Mouse (Mus musculus): ENCODE measurements around the gene Nmt2. TPM values are rescaled to one million over a fixed set of nuclear protein-coding genes. Genes with fewer than 3 reads are reported as not detected.
A peak's percentile ranks its signal among the peaks of the same experiment; 100 is the strongest.

Gene Nmt2
- polyA plus RNA-seq, 1 experiment: not detected

GRCm38 (mm10) chr2:3333761-3334160 is 49.7 kb downstream of the Nmt2 start:
- Histone ChIP-seq H3K4me1 (ENCODE audit: control insufficient read depth, insufficient read depth, low read length) (peaks cover 3% of the 10 kb centered on the region; the same call in 1 of the 2 replicates), H3K4me3 (ENCODE audit: insufficient read depth, low read depth, low read length) (no peak overlapping the region), H3K27ac (ENCODE audit: insufficient read depth, low read depth, low read length) (no peak overlapping the region)
- 90% methylated on average over 12 of the region's 12 CpGs for WGBS
- TF ChIP-seq CTCF (IDR thresholded peaks at IDR 0.05; ENCODE audit: insufficient read depth, low read depth, low read length): no peak
- no peak for TF ChIP-seq POLR2A (IDR thresholded peaks at IDR 0.05; ENCODE audit: insufficient read depth, low read depth, low read length)

GRCm38 (mm10) chr2:3335611-3336301 is 51.7 kb downstream of the Nmt2 start, which contains the start of gene Acbd7:
Gene Acbd7 (plus strand): TSS chr2:3336168.
- Histone ChIP-seq H3K4me1 (ENCODE audit: control insufficient read depth, insufficient read depth, low read length) (peaks cover 3% of the 10 kb centered on the region; the same call in 1 of the 2 replicates), H3K27ac (ENCODE audit: insufficient read depth, low read depth, low read length) (no peak within 1 kb of the TSS), H3K4me3 (ENCODE audit: insufficient read depth, low read depth, low read length) (peak within 1 kb of the TSS; percentile 29)
- WGBS: 4% methylated on average over 20 of the region's 20 CpGs
- TF ChIP-seq POLR2A (IDR thresholded peaks at IDR 0.05; ENCODE audit: insufficient read depth, low read depth, low read length): no peak
- no peak for TF ChIP-seq CTCF (IDR thresholded peaks at IDR 0.05; ENCODE audit: insufficient read depth, low read depth, low read length)

GRCm38 (mm10) chr2:3348422-3348821 is 64.4 kb downstream of the Nmt2 start:
- 78% methylated on average over 4 of the region's 4 CpGs for whole genome bisulfite sequencing
- Histone ChIP-seq H3K4me3 (ENCODE audit: insufficient read depth, low read depth, low read length) (no peak overlapping the region), H3K4me1 (ENCODE audit: control insufficient read depth, insufficient read depth, low read length) (no peaks in the 10 kb centered on the region), H3K27ac (ENCODE audit: insufficient read depth, low read depth, low read length) (no peak overlapping the region)
- TF ChIP-seq POLR2A (IDR thresholded peaks at IDR 0.05; ENCODE audit: insufficient read depth, low read depth, low read length) (no peak), CTCF (IDR thresholded peaks at IDR 0.05; ENCODE audit: insufficient read depth, low read depth, low read length) (no peak)

GRCm38 (mm10) chr2:3348919-3349318 is 64.9 kb downstream of the Nmt2 start:
- Histone ChIP-seq H3K4me1 (ENCODE audit: control insufficient read depth, insufficient read depth, low read length) (no peaks in the 10 kb centered on the region), H3K27ac (ENCODE audit: insufficient read depth, low read depth, low read length) (no peak overlapping the region), H3K4me3 (ENCODE audit: insufficient read depth, low read depth, low read length) (no peak overlapping the region)
- TF ChIP-seq POLR2A (IDR thresholded peaks at IDR 0.05; ENCODE audit: insufficient read depth, low read depth, low read length): no peak
- TF ChIP-seq CTCF (IDR thresholded peaks at IDR 0.05; ENCODE audit: insufficient read depth, low read depth, low read length): no peak
- 14% methylated on average over 3 of the region's 3 CpGs for WGBS

- TF ChIP-seq POLR2A (IDR thresholded peaks at IDR 0.05; ENCODE audit: insufficient read depth, low read depth, low read length) (no peak), CTCF (IDR thresholded peaks at IDR 0.05; ENCODE audit: insufficient read depth, low read depth, low read length) (no peak)
- Histone ChIP-seq H3K4me3 (ENCODE audit: insufficient read depth, low read depth, low read length) (no peak overlapping the region), H3K4me1 (ENCODE audit: control insufficient read depth, insufficient read depth, low read length) (no peaks in the 10 kb centered on the region), H3K27ac (ENCODE audit: insufficient read depth, low read depth, low read length) (no peak overlapping the region)
Observed at GRCm38 (mm10) chr2:3353160-3353559, 69.1 kb downstream of the Nmt2 start.

- H3K27ac ChIP-seq (ENCODE audit: insufficient read depth, low read depth, low read length): no peak overlapping the region
- 87% methylated on average over 8 of the region's 8 CpGs for WGBS
- no peak for TF ChIP-seq CTCF (IDR thresholded peaks at IDR 0.05; ENCODE audit: insufficient read depth, low read depth, low read length)
- no peak for TF ChIP-seq POLR2A (IDR thresholded peaks at IDR 0.05; ENCODE audit: insufficient read depth, low read depth, low read length)
- H3K4me1 ChIP-seq (ENCODE audit: control insufficient read depth, insufficient read depth, low read length): no peaks in the 10 kb centered on the region
- no peak overlapping the region for H3K4me3 ChIP-seq (ENCODE audit: insufficient read depth, low read depth, low read length)
Observed at GRCm38 (mm10) chr2:3355793-3356192, 71.8 kb downstream of the Nmt2 start.

GRCm38 (mm10) chr2:3356311-3356710 is 72.3 kb downstream of the Nmt2 start:
- Histone ChIP-seq H3K27ac (ENCODE audit: insufficient read depth, low read depth, low read length) (no peak overlapping the region), H3K4me1 (ENCODE audit: control insufficient read depth, insufficient read depth, low read length) (no peaks in the 10 kb centered on the region), H3K4me3 (ENCODE audit: insufficient read depth, low read depth, low read length) (no peak overlapping the region)
- WGBS: 78% methylated on average over 3 of the region's 3 CpGs
- TF ChIP-seq POLR2A (IDR thresholded peaks at IDR 0.05; ENCODE audit: insufficient read depth, low read depth, low read length) (no peak), CTCF (IDR thresholded peaks at IDR 0.05; ENCODE audit: insufficient read depth, low read depth, low read length) (no peak)

GRCm38 (mm10) chr2:3357887-3358286 is 73.9 kb downstream of the Nmt2 start:
- WGBS: 80% methylated on average over 3 of the region's 3 CpGs
- H3K27ac ChIP-seq (ENCODE audit: insufficient read depth, low read depth, low read length): no peak overlapping the region
- TF ChIP-seq POLR2A (IDR thresholded peaks at IDR 0.05; ENCODE audit: insufficient read depth, low read depth, low read length) (no peak), CTCF (IDR thresholded peaks at IDR 0.05; ENCODE audit: insufficient read depth, low read depth, low read length) (no peak)
- H3K4me1 ChIP-seq (ENCODE audit: control insufficient read depth, insufficient read depth, low read length): no peaks in the 10 kb centered on the region
- no peak overlapping the region for H3K4me3 ChIP-seq (ENCODE audit: insufficient read depth, low read depth, low read length)

GRCm38 (mm10) chr2:3361067-3361466 is 77.1 kb downstream of the Nmt2 start:
- Histone ChIP-seq H3K27ac (ENCODE audit: insufficient read depth, low read depth, low read length) (no peak overlapping the region), H3K4me3 (ENCODE audit: insufficient read depth, low read depth, low read length) (no peak overlapping the region), H3K4me1 (ENCODE audit: control insufficient read depth, insufficient read depth, low read length) (no peaks in the 10 kb centered on the region)
- TF ChIP-seq POLR2A (IDR thresholded peaks at IDR 0.05; ENCODE audit: insufficient read depth, low read depth, low read length): no peak
- no peak for TF ChIP-seq CTCF (IDR thresholded peaks at IDR 0.05; ENCODE audit: insufficient read depth, low read depth, low read length)
- 86% methylated on average over 3 of the region's 3 CpGs for WGBS
